22 mouse cellular contexts compared by ENCODE assay signal in genomic region chr17:50033698-50034097, GRCm38 (mm10).
DNase-seq lines count a peak whose midpoint lies in the region; ATAC-seq lines count a peak whose summit lies in the region.
"Had no signal": no experiment of that assay in that cellular context is flagged by ENCODE, and none has a peak within 500 bp of the region (broad histone marks: within the 10 kb centered on the region; RNA-seq: fewer than 3 reads in every experiment).

No protein-coding gene starts in this region.

- H3K4me1 ChIP-seq in heart, embryonic 16.5 days (ENCODE audit: control insufficient read depth, insufficient read depth, low read length) = peaks cover 13% of the 10 kb centered on the region
- no peaks in the 10 kb centered on the region for H3K4me1 ChIP-seq in kidney, embryonic 16.5 days (ENCODE audit: insufficient read depth, low read length)
- H3K4me1 ChIP-seq in midbrain, embryonic 10.5 days = peaks cover 7% of the 10 kb centered on the region
- H3K4me1 ChIP-seq: embryonic facial prominence, embryonic 10.5 days; limb, embryonic 15.5 days; lung, embryonic 15.5 days had no signal

- WGBS in heart, embryonic 16.5 days = 58% methylated on average over 6 of the region's 6 CpGs
- 68% methylated on average over 6 of the region's 6 CpGs for WGBS in kidney, embryonic 16.5 days
- 87% methylated on average over 6 of the region's 6 CpGs for WGBS in midbrain, embryonic 10.5 days

- H3K36me3 ChIP-seq in heart, embryonic 16.5 days (ENCODE audit: control insufficient read depth, insufficient read depth) = peaks cover 14% of the 10 kb centered on the region
- no peaks in the 10 kb centered on the region for H3K36me3 ChIP-seq in kidney, embryonic 16.5 days (ENCODE audit: insufficient read depth, low read length)
- no peaks in the 10 kb centered on the region for H3K36me3 ChIP-seq in midbrain, embryonic 10.5 days
- H3K36me3 ChIP-seq: embryonic facial prominence, embryonic 10.5 days; forebrain, embryonic 15.5 days; hindbrain, embryonic 13.5 days; lung, embryonic 15.5 days; midbrain, embryonic 13.5 days had no signal

- H3K4me3 ChIP-seq in heart, embryonic 16.5 days (ENCODE audit: low read length) = no peak overlapping the region
- H3K4me3 ChIP-seq in kidney, embryonic 16.5 days (ENCODE audit: low read length) = no peak overlapping the region
- no peak overlapping the region for H3K4me3 ChIP-seq in midbrain, embryonic 10.5 days
- H3K4me3 ChIP-seq: embryonic facial prominence, embryonic 10.5 days; forebrain, embryonic 15.5 days; hindbrain, embryonic 13.5 days; limb, embryonic 15.5 days; lung, embryonic 15.5 days; midbrain, embryonic 13.5 days had no signal

- 0 out of 2 replicates have a peak overlapping the region, but pooled peaks have one; percentile 16 for H3K27ac ChIP-seq in heart, embryonic 16.5 days (ENCODE audit: low read length)
- no peak overlapping the region for H3K27ac ChIP-seq in kidney, embryonic 16.5 days (ENCODE audit: low read length)
- H3K27ac ChIP-seq in midbrain, embryonic 10.5 days (replicated peaks) = no peak overlapping the region
- H3K27ac ChIP-seq: embryonic facial prominence, embryonic 10.5 days; forebrain, embryonic 15.5 days; hindbrain, embryonic 13.5 days; limb, embryonic 15.5 days; lung, embryonic 15.5 days; midbrain, embryonic 13.5 days had no signal

- H3K4me2 ChIP-seq in heart, embryonic 16.5 days (ENCODE audit: low read depth, low read length) = no peak overlapping the region
- H3K4me2 ChIP-seq in kidney, embryonic 16.5 days (replicated peaks; ENCODE audit: low read depth, low read length) = no peak overlapping the region
- H3K4me2 ChIP-seq: forebrain, embryonic 15.5 days; hindbrain, embryonic 13.5 days; limb, embryonic 15.5 days; lung, embryonic 15.5 days; midbrain, embryonic 13.5 days had no signal

- H3K9me3 ChIP-seq in heart, embryonic 16.5 days (replicated peaks; ENCODE audit: control insufficient read depth, low read length) = no peaks in the 10 kb centered on the region
- H3K9me3 ChIP-seq in kidney, embryonic 16.5 days (ENCODE audit: low read length) = no peaks in the 10 kb centered on the region
- no peaks in the 10 kb centered on the region for H3K9me3 ChIP-seq in midbrain, embryonic 10.5 days (replicated peaks)
- H3K9me3 ChIP-seq: embryonic facial prominence, embryonic 10.5 days; forebrain, embryonic 15.5 days; hindbrain, embryonic 13.5 days; limb, embryonic 15.5 days; lung, embryonic 15.5 days; midbrain, embryonic 13.5 days had no signal

- ATAC-seq in heart, embryonic 16.5 days (replicated peaks; ENCODE audit: extremely low read depth, insufficient read depth, low FRiP score) = no peak
- no peak for ATAC-seq in kidney, embryonic 16.5 days (ENCODE audit: low FRiP score, low TSS enrichment)
- ATAC-seq: forebrain, embryonic 15.5 days; inflammation-experienced regulatory T-cells, adult 6 months; midbrain, embryonic 13.5 days had no signal

- intact Hi-C loops in heart, postnatal 36 days (cut with DNase I) = loop anchor here (5.0 kb wide), 1 partner anchor 46 kb away; no protein-coding TSS in a partner anchor

- H3K27me3 ChIP-seq in heart, embryonic 16.5 days (ENCODE audit: control insufficient read depth, insufficient read depth, low read length) = no peaks in the 10 kb centered on the region
- no peaks in the 10 kb centered on the region for H3K27me3 ChIP-seq in kidney, embryonic 16.5 days (ENCODE audit: insufficient read depth, low read length)
- H3K27me3 ChIP-seq in midbrain, embryonic 10.5 days (ENCODE audit: low read depth, poor library complexity, severe bottlenecking) = no peaks in the 10 kb centered on the region
- H3K27me3 ChIP-seq: forebrain, embryonic 15.5 days; hindbrain, embryonic 13.5 days; limb, embryonic 15.5 days; lung, embryonic 15.5 days; midbrain, embryonic 13.5 days had no signal

- H3K9ac ChIP-seq in heart, embryonic 16.5 days (ENCODE audit: low read length) = no peak overlapping the region
- no peak overlapping the region for H3K9ac ChIP-seq in kidney, embryonic 16.5 days (replicated peaks; ENCODE audit: low read length)
- H3K9ac ChIP-seq: forebrain, embryonic 15.5 days; hindbrain, embryonic 13.5 days; limb, embryonic 15.5 days; lung, embryonic 15.5 days; midbrain, embryonic 13.5 days had no signal

- no peak for DNase-seq in heart, postnatal 36 days
- DNase-seq in kidney, postnatal 25 days = peak; percentile 18 to 53
- DNase-seq in lung, postnatal 10 days = peak; percentile 14
- DNase-seq in lung, postnatal 14 days = no peak
- no peak for DNase-seq in midbrain, embryonic 10.5 days (ENCODE audit: low spot score)
- DNase-seq: adrenal gland, adult 2 months; cerebellum, adult 11-12 months; cerebellum, postnatal 10 days; gastrocnemius, postnatal 36 days; kidney, adult 8-10 months; left cerebral cortex, postnatal 4 days; thymus, adult 2 months; thymus, postnatal 4 days had no signal

Comparison
In these comparisons a context has a peak if more than half of its experiments do, and no peak if none do; other contexts are left out.
1. DNase-seq: peak in kidney, postnatal 25 days (2 of 2) and lung, postnatal 10 days (single experiment); none in heart, postnatal 36 days (0 of 2), lung, postnatal 14 days (single experiment) and midbrain, embryonic 10.5 days (single experiment).